Mouse (Mus musculus) heart, adult 2 months (tissue): Measurements from ENCODE around the gene Fdx1l.

Experiments used
- CTCF ChIP-seq: fragments of 200-600 bp; IDR thresholded peaks from 2 replicates; pipeline ENCODE4 v1.8.1; 2022; ENCODE audit warnings: antibody characterized with exemption, mild to moderate bottlenecking, moderate library complexity
- POLR2A ChIP-seq: fragments of 200-500 bp; IDR thresholded peaks from 2 replicates; pipeline ENCODE4 v1.6.1; 2011; ENCODE audit warnings: mild to moderate bottlenecking, low read depth, low read length, control low read depth; ENCODE audit not compliant: insufficient read depth

GRCm38 (mm10) chr9:21075625-21076024 is 2.2 kb upstream of the Fdx1l start:
- TF ChIP-seq CTCF (no peak), POLR2A (no peak)
